Mouse (Mus musculus): ENCODE data around the gene Spats1.

GRCm38 (mm10) chr17:45517549-45518215, 42.5 kb upstream of the Spats1 start:
- TF ChIP-seq CTCF (IDR thresholded peaks at IDR 0.05; ENCODE audit: low read depth) (no peak), EP300 (IDR thresholded peaks at IDR 0.05; ENCODE audit: low read depth) (no peak)
